Comparison of ENCODE assay signal across 22 mouse cellular contexts in the genomic region with DNA sequence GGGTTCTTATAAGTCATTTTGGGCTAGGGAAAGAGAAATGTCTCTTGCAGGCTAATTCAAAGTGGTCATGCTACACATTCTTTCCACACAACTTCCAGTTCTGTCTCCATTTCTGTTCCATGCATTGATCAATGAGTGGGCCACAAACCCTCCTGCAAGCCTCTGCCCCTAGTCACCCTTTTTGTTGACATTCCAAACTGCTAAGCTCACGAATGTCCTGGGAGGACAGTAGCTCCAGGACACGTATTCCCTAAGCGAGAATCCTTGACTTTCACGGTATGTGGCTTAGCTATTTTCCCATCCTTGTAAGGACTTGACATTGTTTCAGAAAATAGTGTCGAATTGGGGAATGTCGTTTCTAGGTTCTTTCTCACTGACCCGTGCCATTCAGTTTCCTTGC.
"Had no signal": no experiment of that assay in that cellular context is flagged by ENCODE, and none has a peak within 500 bp of the region (broad histone marks: within the 10 kb centered on the region; RNA-seq: fewer than 3 reads in every experiment).

No protein-coding gene starts in this region.

- DNase-seq: gastrocnemius, postnatal 14 days; gastrocnemius, postnatal 36 days; heart, adult 11 months; heart, adult 2 months; heart, postnatal 14 days; heart, postnatal 36 days; kidney, adult 18-20 months; kidney, adult 8-10 months; kidney, postnatal 10 days; kidney, postnatal 25 days; kidney, postnatal 4 days; left cerebral cortex, postnatal 4 days; liver, embryonic 13.5 days had no signal

- H3K27ac ChIP-seq: heart, adult 2 months; heart, embryonic 13.5 days; heart, embryonic 15.5 days; hindbrain, embryonic 14.5 days; intestine, embryonic 15.5 days; layer of hippocampus, adult 2 months; left cerebral cortex, adult 2 months; limb, embryonic 13.5 days; limb, embryonic 15.5 days; liver, embryonic 13.5 days; liver, embryonic 15.5 days had no signal

- H3K4me3 ChIP-seq: heart, adult 2 months; heart, embryonic 13.5 days; heart, embryonic 15.5 days; intestine, embryonic 15.5 days; layer of hippocampus, adult 2 months; left cerebral cortex, adult 2 months; limb, embryonic 13.5 days; limb, embryonic 15.5 days; liver, embryonic 13.5 days; liver, embryonic 15.5 days had no signal
